Mouse (Mus musculus): ENCODE results near the gene Wdr27.
"Not testable (repeated sequence)": the region's sequence is repeated elsewhere in the genome, so short reads cannot be mapped to it uniquely, and the experiment has no call there.

Wdr27 gene

DNA sequence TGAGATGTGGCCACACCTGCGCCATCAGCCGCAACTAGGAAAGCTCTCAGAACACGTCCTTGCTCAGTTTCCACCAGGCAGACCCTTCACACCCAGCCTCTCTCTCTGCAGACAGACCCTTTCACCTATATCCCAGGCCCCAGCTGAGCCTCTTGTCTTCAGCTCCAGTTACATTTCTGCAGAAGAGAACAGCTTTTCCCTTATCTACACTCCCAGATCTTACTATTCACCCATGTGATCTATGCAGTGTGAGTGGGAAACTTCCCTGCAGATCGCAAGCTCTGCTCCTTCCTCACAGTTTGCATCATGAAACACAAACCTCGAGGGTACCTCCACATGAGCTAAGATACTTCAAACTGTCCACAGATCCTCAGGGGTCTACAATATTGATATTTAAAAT lies 11.5 kb downstream of the Wdr27 start:
- DNase-seq (ENCODE audit: low read depth, low spot score): no peak

DNA sequence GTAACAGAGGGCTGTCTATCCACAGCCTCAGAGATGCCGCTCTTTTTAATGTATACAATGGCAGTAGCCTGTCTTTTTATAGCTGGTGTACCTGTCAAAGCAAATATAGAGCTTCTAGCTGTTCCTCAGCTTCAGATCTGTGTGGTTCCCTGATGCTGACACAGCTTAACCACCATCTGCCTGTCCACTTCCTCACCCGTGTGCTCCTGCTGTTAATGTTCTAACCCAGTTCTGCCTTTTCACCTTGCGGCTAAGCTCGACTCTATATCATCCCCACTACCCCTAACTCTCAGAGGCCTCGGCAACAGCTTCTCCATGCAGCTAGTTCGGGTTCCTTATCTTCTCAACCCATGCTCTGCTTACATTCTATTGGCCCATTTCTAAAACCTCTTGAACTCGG lies 12.3 kb downstream of the Wdr27 start:
- no peak for DNase-seq (ENCODE audit: low read depth, low spot score)

DNA sequence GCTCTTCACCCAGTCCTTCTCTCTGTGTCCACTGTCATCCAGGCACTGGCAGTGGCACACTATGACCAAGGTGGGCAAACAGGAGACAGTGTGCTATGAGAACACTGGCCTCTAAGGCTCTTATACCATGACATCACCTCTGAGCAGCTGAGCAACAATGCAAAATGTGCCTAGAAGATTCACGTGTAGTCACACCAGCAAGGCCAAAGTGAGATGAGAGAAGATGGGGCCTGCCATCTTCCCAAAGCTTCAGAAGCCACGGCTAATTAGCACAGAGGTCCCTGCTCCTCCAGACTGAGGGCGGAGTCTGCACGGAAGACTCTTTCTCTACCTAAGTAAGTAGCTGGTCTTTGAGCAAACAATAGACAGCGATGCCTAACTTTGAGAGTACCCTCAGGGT lies 14.3 kb downstream of the Wdr27 start:
- DNase-seq (ENCODE audit: low read depth, low spot score): no peak

DNA sequence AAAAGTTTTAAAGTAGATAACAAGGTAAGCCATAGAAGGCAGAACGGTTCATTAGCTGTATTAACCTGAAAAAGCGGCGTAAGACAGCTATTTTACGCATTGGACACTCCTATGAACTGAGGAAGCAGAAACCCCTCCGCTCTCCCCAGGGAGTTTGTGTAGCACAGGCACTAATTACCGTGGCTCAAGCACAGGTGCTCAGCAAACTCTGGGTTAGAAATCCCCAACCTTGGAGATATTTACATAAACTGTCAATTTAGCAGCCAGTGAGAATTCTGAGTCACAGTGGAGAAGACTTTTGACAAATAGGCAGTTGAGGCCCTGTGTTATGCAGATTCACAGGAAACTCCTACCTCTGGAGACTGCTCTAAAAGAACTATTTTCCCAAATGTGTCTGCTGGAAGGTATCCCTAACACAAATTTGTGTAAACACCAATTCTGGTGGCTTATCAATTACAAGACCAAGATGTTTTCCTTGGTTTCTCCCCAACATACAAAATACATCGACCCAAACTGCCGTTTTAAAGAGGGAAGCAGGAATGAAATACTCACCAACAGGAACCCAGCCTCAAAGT lies 15.2 kb downstream of the Wdr27 start:
- no peak for DNase-seq (ENCODE audit: low read depth, low spot score)

DNA sequence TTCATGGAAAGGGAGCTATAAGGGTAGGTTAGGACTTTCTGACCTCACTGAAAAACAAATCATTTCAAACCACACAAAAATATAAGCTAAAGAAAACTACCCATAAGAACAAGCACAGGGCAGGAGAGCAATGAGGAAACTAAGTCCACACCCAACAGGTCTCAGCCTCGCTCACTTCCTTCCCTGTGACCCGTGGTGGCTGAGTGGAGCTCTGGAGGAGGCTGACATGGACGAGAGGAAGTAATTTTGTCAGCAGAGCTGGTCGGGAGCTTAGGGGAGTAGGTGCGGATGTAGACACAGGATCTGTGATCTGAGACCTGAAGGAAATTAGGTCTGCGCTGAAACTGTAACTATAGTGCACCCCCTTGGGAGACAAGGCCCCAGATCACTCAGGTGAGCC lies 21.4 kb downstream of the Wdr27 start:
- no peak for DNase-seq (ENCODE audit: low read depth, low spot score)

DNA sequence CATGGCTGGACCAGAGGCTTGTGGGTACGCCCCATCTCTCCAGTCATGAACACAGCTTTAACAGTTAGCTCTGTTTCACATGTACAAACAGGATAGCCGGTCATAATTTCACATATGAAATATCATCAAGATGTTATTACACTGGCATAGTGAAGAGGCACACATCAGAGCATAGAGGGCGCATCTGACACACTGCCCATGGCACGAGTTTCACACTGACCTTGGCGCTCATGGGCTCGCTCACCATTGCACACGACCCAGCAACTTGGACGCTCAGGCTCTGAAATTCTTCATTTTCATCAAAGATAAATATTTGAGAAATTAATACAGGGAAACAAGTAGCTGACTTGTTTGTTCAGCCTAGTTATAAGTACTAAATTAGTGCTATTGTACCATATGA lies 25.1 kb downstream of the Wdr27 start:
- no peak for DNase-seq (ENCODE audit: low read depth, low spot score)

DNA sequence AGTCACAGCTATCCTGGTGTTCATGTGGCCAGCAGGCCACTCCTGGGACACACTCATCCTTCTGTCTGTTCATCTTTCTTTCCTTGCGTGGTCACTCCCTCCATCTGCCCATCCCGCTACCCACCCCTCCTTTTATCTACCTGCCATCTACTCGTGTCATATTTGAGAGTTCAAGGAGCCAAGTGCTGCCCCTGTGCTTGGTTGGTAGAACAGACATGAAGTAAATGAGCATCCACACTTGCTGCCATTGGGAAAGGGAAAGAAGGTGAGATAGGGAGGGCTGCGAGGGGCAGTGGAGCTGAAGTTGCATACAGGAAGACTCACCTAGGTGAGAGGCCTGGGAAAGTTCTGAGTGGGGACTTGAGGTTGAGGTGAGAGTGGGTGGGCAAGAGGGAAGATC lies 28.6 kb downstream of the Wdr27 start:
- no peak for DNase-seq (ENCODE audit: low read depth, low spot score)

DNA sequence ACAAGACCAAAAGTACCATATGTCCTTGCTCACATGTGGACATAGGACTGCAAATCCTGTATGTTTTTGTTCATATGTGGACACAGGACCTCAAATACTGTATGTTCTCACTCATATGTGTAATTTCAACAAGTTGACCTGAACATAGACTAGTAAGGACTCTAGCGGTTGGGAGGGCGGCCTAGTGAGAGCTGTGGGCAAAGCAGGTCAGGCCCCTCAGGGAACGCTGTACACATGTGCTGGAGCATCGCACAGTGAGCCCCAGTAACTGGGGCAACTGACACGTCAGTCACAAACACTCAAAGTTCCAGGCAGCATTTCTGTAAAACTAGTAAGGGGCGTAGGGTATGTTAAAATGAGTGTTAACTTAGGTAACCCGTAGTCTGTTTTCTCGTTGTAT lies 30.0 kb downstream of the Wdr27 start:
- DNase-seq (ENCODE audit: low read depth, low spot score): no peak

DNA sequence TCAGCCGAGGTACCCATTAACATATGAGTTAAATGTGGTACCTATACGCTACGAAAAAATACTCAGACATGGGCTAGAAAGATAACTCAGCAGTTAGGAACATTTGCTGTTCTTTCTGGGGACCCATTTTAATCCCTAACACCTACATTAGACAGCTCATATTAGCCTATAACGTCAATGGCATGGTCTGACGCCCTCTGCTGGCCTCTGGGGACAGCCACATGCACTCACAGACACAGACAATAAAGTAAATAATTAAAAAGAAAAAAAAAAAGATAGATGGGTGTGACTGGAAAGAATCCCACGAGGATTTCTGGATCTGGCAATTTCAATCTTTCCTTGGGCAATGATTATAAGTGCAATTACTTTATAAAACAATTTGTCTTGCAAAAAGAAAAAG lies 30.5 kb downstream of the Wdr27 start:
- no peak for DNase-seq (ENCODE audit: low read depth, low spot score)

DNA sequence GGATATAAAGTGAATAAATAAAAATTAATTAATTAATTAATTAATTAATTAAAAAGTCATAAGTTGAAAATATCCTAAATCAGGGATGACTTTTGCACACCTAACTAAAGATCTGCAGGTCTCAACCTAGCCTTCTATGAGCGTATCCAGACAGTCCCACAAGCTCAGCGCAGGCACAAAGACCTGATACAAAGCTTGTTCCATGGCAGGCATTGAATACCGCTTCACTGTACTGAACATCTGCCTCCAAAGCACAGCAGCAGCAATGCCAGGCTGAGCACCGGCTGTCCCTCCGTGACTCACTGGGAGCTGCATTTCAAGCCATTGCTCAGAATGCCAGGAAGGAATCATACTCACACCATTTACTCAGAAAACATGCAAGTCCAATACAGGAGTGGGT lies 32.2 kb downstream of the Wdr27 start:
- DNase-seq (ENCODE audit: low read depth, low spot score): no peak

DNA sequence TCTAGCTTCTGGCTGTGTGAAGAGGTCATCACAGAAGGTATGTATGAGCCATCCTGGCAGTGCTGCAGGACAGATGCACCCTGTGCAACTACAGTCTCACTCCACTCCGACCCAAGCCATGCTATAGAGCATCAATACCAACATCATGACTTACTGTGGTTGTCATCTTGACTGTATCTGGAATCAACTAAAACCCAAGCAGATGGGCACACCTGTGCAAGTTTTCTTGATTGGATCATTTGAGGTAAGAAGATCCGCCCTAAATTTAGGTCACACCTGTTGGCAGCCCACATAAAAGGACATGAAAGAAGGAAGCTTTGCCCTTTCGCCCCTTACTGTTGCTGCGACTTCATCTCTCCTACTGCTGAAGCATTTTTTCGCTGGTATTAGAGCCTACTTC lies 33.6 kb downstream of the Wdr27 start:
- no peak for DNase-seq (ENCODE audit: low read depth, low spot score)

DNA sequence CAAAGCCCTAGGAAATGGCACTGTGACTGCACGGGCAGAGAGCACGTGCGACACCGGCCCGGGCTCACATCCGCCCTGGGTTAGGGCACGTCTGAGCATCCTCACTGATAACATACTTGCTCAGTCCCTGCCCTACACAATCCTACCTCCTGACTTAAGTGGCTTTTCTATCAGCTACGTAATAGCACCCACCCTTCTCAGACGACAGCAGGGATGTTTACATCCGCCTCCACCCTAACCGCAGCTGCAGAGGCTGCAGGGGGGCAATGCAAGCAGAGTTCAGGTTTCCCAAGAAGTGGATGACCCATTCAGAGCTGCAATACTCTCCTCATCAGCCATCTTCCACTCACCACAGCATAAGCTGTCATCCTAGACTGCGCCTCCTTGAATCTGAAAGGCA lies 35.8 kb downstream of the Wdr27 start:
- no peak for DNase-seq (ENCODE audit: low read depth, low spot score)

DNA sequence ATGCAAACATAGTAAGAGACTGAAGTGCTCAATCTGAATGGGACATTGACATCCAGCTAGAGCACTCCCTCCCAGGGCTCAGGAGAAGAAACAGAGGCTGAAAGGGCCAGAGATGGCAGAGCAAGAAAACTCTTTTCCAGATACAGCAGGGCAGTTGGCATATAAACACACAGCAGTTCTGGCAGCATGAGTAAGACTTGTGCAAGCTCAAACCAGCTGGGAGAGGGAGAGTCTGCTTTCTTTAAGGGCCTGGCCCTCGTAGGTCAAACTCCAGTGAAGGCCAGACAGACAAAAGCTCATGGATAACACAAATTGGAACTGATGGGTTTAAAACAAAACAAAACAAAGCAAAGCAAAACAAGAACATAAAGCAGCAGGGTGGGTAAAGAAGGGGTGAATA lies 36.3 kb downstream of the Wdr27 start:
- no peak for DNase-seq (ENCODE audit: low read depth, low spot score)

DNA sequence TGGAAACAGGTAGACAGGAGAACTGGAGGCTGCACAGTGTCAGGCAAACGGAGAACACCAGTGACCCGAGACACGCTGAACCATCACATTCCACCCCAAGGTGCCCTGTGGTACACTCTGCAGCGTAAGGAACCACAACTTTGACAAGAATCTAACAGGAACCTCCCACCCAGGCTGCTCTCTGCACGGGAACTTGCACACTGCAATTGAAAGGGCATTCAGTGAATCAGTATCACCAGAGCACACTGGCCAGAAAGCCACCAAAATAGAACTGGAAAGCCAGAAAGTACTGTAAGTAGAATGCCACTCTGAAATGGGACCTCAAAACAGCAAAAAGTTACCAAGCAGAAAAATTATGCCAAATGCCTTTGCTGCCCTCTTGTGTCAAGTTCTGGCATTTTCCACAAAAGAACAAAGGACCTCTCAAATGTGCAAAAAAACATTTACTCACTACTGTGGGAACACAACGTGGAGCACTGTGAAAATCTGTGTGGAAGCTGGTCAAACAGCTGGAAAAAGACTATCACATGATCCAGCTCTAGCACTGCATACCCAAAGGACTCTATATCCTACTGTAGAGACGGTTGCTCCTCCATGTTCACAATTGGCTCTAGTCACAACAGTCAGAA lies 38.2 kb downstream of the Wdr27 start:
- no peak for DNase-seq (ENCODE audit: low read depth, low spot score)

DNA sequence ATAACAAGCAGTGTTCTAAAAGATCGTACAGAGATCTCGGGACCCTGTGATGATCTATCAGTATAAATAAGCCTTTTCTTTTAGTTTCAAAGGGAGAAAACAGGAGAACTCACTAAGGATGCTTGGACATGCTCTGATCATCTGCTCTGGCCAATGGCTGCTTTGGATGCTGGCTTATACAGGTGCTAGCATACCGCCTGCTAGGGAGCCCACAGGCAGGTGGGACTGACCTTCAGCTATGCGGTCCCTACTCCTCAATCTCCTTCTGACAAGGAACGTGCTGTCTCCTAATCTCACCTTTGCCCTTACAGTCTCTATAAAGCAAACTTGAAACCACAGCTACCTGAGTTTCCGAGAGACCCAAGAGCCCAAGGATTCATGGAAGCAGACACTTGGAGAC lies 38.8 kb downstream of the Wdr27 start:
- DNase-seq (ENCODE audit: low read depth, low spot score): no peak

DNA sequence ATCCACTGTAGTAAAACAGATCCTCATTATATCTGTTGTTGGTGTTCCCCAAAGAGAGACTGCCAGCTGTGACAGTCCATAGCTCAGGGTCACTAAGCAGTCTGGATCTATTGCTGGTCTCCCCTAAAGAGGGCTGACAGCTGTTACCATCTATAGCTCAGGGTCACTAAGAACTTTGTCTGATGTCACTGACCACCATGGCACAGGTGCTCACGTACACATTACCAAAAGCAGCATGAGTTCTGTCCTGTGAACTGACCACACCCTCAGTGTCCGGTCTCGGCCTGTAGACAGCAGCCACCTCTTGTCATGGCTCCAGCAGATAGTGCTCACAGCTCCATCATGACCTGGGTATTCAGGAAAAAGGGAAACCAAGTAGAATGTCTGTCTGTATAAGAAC lies 39.7 kb downstream of the Wdr27 start:
- no peak for DNase-seq (ENCODE audit: low read depth, low spot score)

DNA sequence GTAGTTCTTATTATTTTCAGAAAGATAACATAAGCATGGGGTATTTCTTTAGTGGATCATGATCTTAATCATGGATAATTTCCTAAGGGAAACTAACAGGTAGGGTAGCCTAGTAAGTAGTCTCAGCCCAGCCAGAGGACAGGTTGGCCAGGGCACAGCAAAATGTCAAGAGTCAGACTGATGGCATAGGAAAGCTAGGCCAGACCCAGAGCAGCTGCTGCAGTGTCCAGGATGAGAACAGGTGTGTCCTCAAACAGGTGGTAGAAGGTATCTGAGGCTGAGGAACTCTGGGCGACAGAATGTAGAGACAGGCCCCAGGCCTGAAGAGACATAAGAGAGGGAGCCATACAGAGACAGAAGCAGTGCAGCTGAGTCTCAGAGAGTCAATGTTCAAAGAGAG lies 44.0 kb downstream of the Wdr27 start:
- DNase-seq (ENCODE audit: low read depth, low spot score): no peak

DNA sequence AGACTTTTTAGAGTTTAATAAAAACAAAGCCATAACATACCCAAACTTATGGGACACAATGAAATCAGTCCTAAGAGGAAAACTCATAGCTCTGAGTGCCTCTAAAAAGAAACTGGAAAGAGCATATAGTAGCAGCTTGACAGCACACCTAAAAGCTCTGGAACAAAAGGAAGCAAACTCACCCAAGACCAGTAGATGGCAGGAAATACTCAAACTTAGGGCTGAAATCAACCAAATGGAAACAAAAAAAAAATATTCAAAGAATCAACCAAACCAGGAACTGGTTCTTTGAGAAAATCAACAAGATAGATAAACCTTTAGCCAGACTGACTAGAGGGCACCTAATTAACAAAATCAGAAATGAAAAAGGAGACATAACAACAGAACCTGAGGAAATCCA lies 47.9 kb downstream of the Wdr27 start:
- not testable (repeated sequence) for DNase-seq (ENCODE audit: low read depth, low spot score)

DNA sequence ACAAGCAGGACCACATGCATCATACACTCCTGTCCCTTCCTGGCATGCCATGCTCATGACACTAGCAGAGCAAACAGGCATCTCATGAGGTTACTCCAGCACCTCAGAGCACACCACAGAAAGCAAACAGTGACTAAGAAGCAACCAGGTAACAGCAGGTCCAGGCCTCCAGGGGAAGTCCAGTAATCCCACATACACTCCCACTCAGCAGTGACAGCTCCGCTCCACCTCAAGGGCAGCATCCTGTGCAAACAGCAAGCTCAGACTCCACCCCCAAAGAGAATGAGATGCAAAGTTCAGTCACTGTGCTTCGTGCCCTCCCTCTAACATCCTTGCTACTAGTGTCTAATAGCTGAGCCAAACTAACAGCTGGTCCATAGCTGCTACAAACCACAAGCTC lies 56.0 kb downstream of the Wdr27 start:
- no peak for DNase-seq (ENCODE audit: low read depth, low spot score)

DNA sequence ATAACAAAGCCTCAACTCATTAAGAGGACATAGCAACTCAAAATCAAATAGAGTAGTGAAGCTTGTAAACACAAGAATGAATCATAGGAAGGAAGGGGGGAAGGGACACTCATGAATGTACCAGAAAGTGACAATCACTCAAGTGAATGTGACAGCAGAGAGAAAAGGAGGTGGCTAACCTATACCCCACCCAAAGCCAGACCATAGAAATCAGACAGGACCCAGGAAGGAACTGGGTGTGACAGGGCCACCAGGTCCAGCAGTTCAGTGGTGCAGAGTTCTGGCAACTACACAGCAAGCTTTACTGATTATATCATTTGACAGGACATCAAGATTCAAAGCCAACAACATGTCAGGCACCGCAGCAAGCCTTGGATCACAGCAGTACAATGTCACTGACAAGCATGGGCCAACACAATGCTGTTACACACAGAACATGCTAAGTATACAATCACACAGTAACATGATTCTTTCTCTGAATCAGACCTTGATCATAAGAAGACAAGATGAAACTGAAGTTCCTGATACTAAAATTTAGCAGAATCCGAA lies 68.2 kb downstream of the Wdr27 start:
- no peak for DNase-seq (ENCODE audit: low read depth, low spot score)

DNA sequence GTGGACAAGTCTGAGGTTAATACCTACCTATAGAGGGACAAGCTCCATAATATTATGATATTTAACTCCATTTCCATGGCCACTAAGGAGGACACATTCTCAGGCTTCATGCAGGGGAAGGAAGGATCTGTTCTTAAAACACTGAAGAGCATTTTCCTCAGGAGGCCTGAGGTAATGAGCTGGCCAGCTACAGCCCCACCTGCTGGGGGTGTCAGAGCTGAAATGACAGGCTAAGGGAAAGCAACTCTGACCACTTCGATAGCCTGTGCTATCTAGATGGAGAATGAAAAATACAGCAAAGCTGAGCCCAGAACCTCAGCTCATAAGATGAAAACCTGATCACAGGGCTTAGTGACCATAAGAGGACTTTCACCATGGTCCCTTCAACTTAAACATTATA lies 82.7 kb downstream of the Wdr27 start:
- DNase-seq (ENCODE audit: low read depth, low spot score): no peak

DNA sequence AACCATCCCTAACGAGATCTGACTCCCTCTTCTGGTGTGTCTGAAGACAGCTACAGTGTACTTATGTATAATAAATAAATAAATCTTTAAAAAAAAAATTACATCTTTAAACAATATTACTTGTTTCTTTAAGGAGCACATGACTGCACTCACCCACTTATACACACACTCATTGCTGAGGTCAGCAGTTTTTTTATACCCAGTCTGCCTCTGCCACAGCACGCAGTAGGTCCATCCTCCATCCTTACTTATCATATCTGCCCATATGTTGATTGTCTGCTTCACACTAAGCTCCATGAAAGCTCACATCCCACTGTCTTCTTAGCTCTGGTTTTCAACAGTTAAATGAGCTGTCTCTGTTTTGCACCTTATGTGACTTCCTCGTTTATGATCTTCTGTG lies 95.2 kb downstream of the Wdr27 start:
- DNase-seq (ENCODE audit: low read depth, low spot score): no peak

DNA sequence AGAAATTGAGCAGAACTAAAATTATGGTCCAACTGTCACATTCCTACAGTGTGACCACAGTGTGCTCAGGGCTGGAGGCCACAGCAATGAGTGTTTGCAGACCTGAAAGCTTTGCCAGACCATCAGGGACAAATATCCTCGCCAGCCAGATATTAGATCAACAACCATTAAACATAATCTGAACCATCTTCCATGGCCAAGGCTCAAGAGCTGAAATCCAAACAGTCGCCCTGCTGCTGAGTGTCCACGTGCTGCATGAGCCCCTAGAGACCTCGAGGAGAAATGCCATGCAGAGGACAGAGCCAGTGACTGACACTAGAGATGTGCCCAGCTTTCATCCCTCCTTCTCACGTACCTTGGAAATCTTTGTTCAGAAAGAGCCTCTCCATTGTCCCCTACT lies 96.1 kb downstream of the Wdr27 start:
- DNase-seq (ENCODE audit: low read depth, low spot score): no peak

All from WW6 (cell line).